ENCODE assay signal across 24 mouse cellular contexts in genomic region chr15:93648646-93649045, GRCm38 (mm10).
"Had no signal": no experiment of that assay in that cellular context is flagged by ENCODE, and none has a peak within 500 bp of the region (broad histone marks: within the 10 kb centered on the region; RNA-seq: fewer than 3 reads in every experiment).

No protein-coding gene starts in this region.

- ATAC-seq: hindbrain, embryonic 16.5 days; inflammation-experienced regulatory T-cells, adult 6 months; intestine, embryonic 15.5 days; intestine, postnatal 0 days had no signal

- DNase-seq: gastrocnemius, adult 2 months; gastrocnemius, postnatal 10 days; gastrocnemius, postnatal 25 days; heart, adult 2 months; heart, postnatal 14 days; heart, postnatal 36 days; kidney, adult 18-20 months; kidney, adult 8-10 months; kidney, postnatal 10 days; kidney, postnatal 25 days; kidney, postnatal 4 days; liver, embryonic 13.5 days had no signal

- H3K4me1 ChIP-seq: hindbrain, embryonic 12.5 days; intestine, embryonic 15.5 days had no signal

- H3K36me3 ChIP-seq: heart, embryonic 12.5 days; hindbrain, embryonic 10.5 days; hindbrain, embryonic 12.5 days; intestine, embryonic 15.5 days; limb, embryonic 13.5 days; liver, embryonic 13.5 days had no signal

- H3K27me3 ChIP-seq: heart, embryonic 12.5 days; hindbrain, embryonic 12.5 days; intestine, embryonic 15.5 days; limb, embryonic 13.5 days; liver, embryonic 13.5 days had no signal

- H3K27ac ChIP-seq: gastrocnemius, adult 2 months; heart, adult 2 months; hindbrain, embryonic 10.5 days; hindbrain, embryonic 12.5 days; hindbrain, embryonic 14.5 days; intestine, embryonic 15.5 days; layer of hippocampus, adult 2 months; left cerebral cortex, adult 2 months; limb, embryonic 13.5 days; liver, embryonic 13.5 days had no signal

- H3K9me3 ChIP-seq: heart, embryonic 12.5 days; hindbrain, embryonic 10.5 days; hindbrain, embryonic 12.5 days; intestine, embryonic 15.5 days; limb, embryonic 13.5 days; liver, embryonic 13.5 days had no signal

- H3K9ac ChIP-seq: heart, embryonic 12.5 days; hindbrain, embryonic 12.5 days; hindbrain, embryonic 14.5 days; intestine, embryonic 15.5 days; limb, embryonic 13.5 days; liver, embryonic 13.5 days had no signal

- H3K4me2 ChIP-seq: heart, embryonic 12.5 days; hindbrain, embryonic 12.5 days; hindbrain, embryonic 14.5 days; intestine, embryonic 15.5 days; limb, embryonic 13.5 days; liver, embryonic 11.5 days had no signal

- H3K4me3 ChIP-seq: gastrocnemius, adult 2 months; heart, adult 2 months; heart, embryonic 12.5 days; hindbrain, embryonic 10.5 days; hindbrain, embryonic 12.5 days; intestine, embryonic 15.5 days; layer of hippocampus, adult 2 months; left cerebral cortex, adult 2 months; limb, embryonic 13.5 days; liver, embryonic 13.5 days had no signal
